Mouse (Mus musculus) large intestine, adult 2 months (tissue): ENCODE results near the gene Cnih3. TPM values are rescaled to one million over a fixed set of nuclear protein-coding genes. Genes with fewer than 3 reads are reported as not detected.

ENCODE experiments used
- DNase-seq: peaks from one replicate; pipeline ENCODE4 v3.0.0-alpha.2; 2012; ENCODE audit warnings: low read depth, low spot score
- WGBS: fragments of 180-500 bp; shearing (Covaris S2); methylation state at CpG from one replicate; pipeline ENCODE4 v1.1.7; 2018; 5-methylcytosine and 5-hydroxymethylcytosine counted together
- polyA plus RNA-seq: library from polyadenylated mRNA; depleted of rRNA; stranded (reverse); fragments of >200 nt; gene quantifications from 2 replicates; pipeline ENCODE4 v1.2.3, GENCODE M21; 2012

The Cnih3 gene
- polyA plus RNA-seq, 1 experiment, result not detected

- WGBS, result 26% methylated on average over 6 of the region's 6 CpGs
- no peak for DNase-seq
Observed at GRCm38 (mm10) chr1:181393250-181394149, 41.1 kb downstream of the Cnih3 start.

GRCm38 (mm10) chr1:181395234-181395828 is 42.9 kb downstream of the Cnih3 start:
- DNase-seq, result no peak
- whole genome bisulfite sequencing, result 80% methylated on average over 6 of the region's 6 CpGs

GRCm38 (mm10) chr1:181399179-181399578 is 46.8 kb downstream of the Cnih3 start:
- no peak for DNase-seq
- 78% methylated on average over 3 of the region's 3 CpGs for WGBS

- no peak for DNase-seq
- WGBS, result 50% methylated on average over 7 of the region's 7 CpGs
Observed at GRCm38 (mm10) chr1:181403056-181403455, 50.6 kb downstream of the Cnih3 start.

- WGBS, result 72% methylated on average over 11 of the region's 11 CpGs
- no peak for DNase-seq
Observed at GRCm38 (mm10) chr1:181407281-181407680, 54.9 kb downstream of the Cnih3 start.

- DNase-seq, result no peak
- 71% methylated on average over 18 of the region's 18 CpGs for WGBS
Observed at GRCm38 (mm10) chr1:181408086-181408975, 55.9 kb downstream of the Cnih3 start.

- WGBS, result 68% methylated on average over 9 of the region's 9 CpGs
- DNase-seq, result no peak
Observed at GRCm38 (mm10) chr1:181409693-181410092, 57.3 kb downstream of the Cnih3 start.

GRCm38 (mm10) chr1:181410647-181411254 is 58.3 kb downstream of the Cnih3 start:
- 71% methylated on average over 8 of the region's 8 CpGs for WGBS

GRCm38 (mm10) chr1:181414985-181415384 is 62.6 kb downstream of the Cnih3 start:
- 81% methylated on average over 2 of the region's 2 CpGs for WGBS
- DNase-seq, result no peak

More at GRCm38 (mm10) chr1:181410647-181411254, 58.3 kb downstream of the Cnih3 start:
- no peak for DNase-seq

GRCm38 (mm10) chr1:181416841-181417240 is 64.4 kb downstream of the Cnih3 start:
- WGBS, result 67% methylated on average over 9 of the region's 9 CpGs
- DNase-seq, result no peak

GRCm38 (mm10) chr1:181417937-181418523 is 65.6 kb downstream of the Cnih3 start:
- 30% methylated on average over 6 of the region's 6 CpGs for WGBS
- no peak for DNase-seq

GRCm38 (mm10) chr1:181420080-181420536 is 67.7 kb downstream of the Cnih3 start:
- no peak for DNase-seq
- WGBS, result 32% methylated on average over 11 of the region's 11 CpGs

- DNase-seq, result no peak
- WGBS, result 36% methylated on average over 6 of the region's 6 CpGs
Observed at GRCm38 (mm10) chr1:181422796-181423195, 70.4 kb downstream of the Cnih3 start.

- 77% methylated on average over 3 of the region's 3 CpGs for WGBS
Observed at GRCm38 (mm10) chr1:181424922-181425321, 72.5 kb downstream of the Cnih3 start.

GRCm38 (mm10) chr1:181425388-181425787 is 73.0 kb downstream of the Cnih3 start:
- 62% methylated on average over 3 of the region's 3 CpGs for WGBS
- DNase-seq, result no peak

More at GRCm38 (mm10) chr1:181424922-181425321, 72.5 kb downstream of the Cnih3 start:
- DNase-seq, result no peak

GRCm38 (mm10) chr1:181426406-181426805 is 74.0 kb downstream of the Cnih3 start:
- WGBS, result 57% methylated on average over 5 of the region's 5 CpGs
- no peak for DNase-seq

GRCm38 (mm10) chr1:181433263-181433662 is 80.8 kb downstream of the Cnih3 start:
- 84% methylated on average over 5 of the region's 5 CpGs for WGBS
- DNase-seq, result no peak

GRCm38 (mm10) chr1:181435414-181435813 is 83.0 kb downstream of the Cnih3 start:
- DNase-seq, result no peak
- 68% methylated on average over 5 of the region's 5 CpGs for WGBS

- DNase-seq, result no peak
- 80% methylated on average over 8 of the region's 8 CpGs for WGBS
Observed at GRCm38 (mm10) chr1:181440982-181441603, 88.7 kb downstream of the Cnih3 start.
